Mouse (Mus musculus) G1E (cell line): ENCODE measurements around the gene Slc4a5.

Experiments used
- CTCF ChIP-seq: IDR thresholded peaks from 2 replicates; pipeline ENCODE4 v1.5.1; 2012; ENCODE audit warnings: low read depth, low read length, inconsistent platforms, mixed read lengths
- GATA1 ChIP-seq: IDR thresholded peaks from 2 replicates; pipeline ENCODE4 v1.6.1; 2012; ENCODE audit warnings: borderline replicate concordance, low read length, inconsistent platforms, mixed read lengths
- POLR2AphosphoS5 ChIP-seq: IDR thresholded peaks from 2 replicates; pipeline ENCODE4 v1.6.1; 2012; ENCODE audit warnings: low read depth, low read length, inconsistent platforms; ENCODE audit not compliant: insufficient replicate concordance
- TAL1 ChIP-seq: conservative IDR thresholded peaks from 2 replicates; pipeline ENCODE4 v1.6.1; 2012; ENCODE audit warnings: low read depth, low read length, inconsistent platforms, mixed read lengths

DNA sequence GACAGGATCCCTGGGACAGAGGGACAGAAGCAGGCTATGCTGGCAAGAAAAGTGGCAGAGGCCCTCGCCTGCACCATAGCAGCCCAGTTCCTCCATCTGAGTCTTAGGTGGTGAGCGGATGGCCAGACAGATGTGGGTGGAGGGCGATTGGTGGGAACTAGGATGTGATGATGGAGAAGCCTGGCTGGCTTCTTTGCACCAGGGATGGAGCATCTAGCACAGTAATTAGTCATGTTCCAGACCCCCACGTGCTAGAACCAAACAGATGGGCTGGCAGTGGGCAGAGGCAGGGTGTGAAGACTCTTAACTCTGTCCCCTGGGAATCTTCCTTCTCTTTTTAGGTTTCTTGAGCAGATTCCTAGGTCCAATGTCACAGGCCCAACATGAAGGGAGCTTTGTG is 16.3 kb upstream of the Slc4a5 start:
- no peak for TF ChIP-seq CTCF
- TF ChIP-seq GATA1: no peak
- no peak for TF ChIP-seq TAL1
- TF ChIP-seq POLR2AphosphoS5: no peak
